Mouse (Mus musculus) liver, embryonic 14.5 days (tissue): ENCODE measurements at regions not wholly inside any gene's neighbourhood (a gene's known extent, or its start where the extent isn't known, plus 50 kb on each side); places are given as distances from the start of the nearest gene placed in this dataset.

Experiments
- CTCF ChIP-seq: IDR thresholded peaks from 2 replicates; pipeline ENCODE4 v1.5.1; 2016; ENCODE audit warnings: antibody characterized with exemption, low read depth, control low read depth
- EP300 ChIP-seq: IDR thresholded peaks from 2 replicates; pipeline ENCODE4 v1.6.1; 2016; ENCODE audit warnings: antibody characterized with exemption, low read depth

GRCm38 (mm10) chr8:78055531-78055930 is 157.6 kb upstream of the Ttc29 start:
- TF ChIP-seq EP300 (no peak), CTCF (no peak)
